Mouse (Mus musculus) layer of hippocampus, adult 2 months (tissue): ENCODE data around the gene Dnajb14. TPM values are rescaled to one million over a fixed set of nuclear protein-coding genes. Genes with fewer than 3 reads are reported as not detected.
"Not testable (repeated sequence)": the region's sequence is repeated elsewhere in the genome, so short reads cannot be mapped to it uniquely, and the experiment has no call there.

Experiments used
- DNase-seq, 2 experiments: peaks; one replicate each; pipeline ENCODE4 v3.0.0; 2022; ENCODE audit warnings: low spot score in 2 of 2
- H3K27ac ChIP-seq: fragments of 200-600 bp; 2 replicates; pipeline ENCODE4 v1.8.1; 2022
- H3K4me3 ChIP-seq: fragments of 200-600 bp; 2 replicates; pipeline ENCODE4 v1.8.1; 2022; ENCODE audit warnings: mild to moderate bottlenecking
- CTCF ChIP-seq: fragments of 200-600 bp; conservative IDR thresholded peaks from 2 replicates; pipeline ENCODE4 v1.8.1; 2022; ENCODE audit warnings: antibody characterized with exemption, mild to moderate bottlenecking, moderate library complexity
- total RNA-seq, 2 experiments: library from RNA; stranded (reverse); gene quantifications; 2 replicates each; pipeline ENCODE4 v1.2.3; 2021

The Dnajb14 gene
- total RNA-seq, 2 experiments from 2014 or later, result 52.7 to 52.9 TPM

- TF ChIP-seq CTCF, result no peak
- Histone ChIP-seq H3K4me3 (no peak overlapping the region), H3K27ac (no peak overlapping the region)
- DNase-seq, result no peak
Observed at GRCm38 (mm10) chr3:137896867-137897266, 29.4 kb downstream of the Dnajb14 start.

GRCm38 (mm10) chr3:137897685-137898084 is 30.2 kb downstream of the Dnajb14 start:
- no peak for DNase-seq
- Histone ChIP-seq H3K27ac (no peak overlapping the region), H3K4me3 (no peak overlapping the region)
- no peak for TF ChIP-seq CTCF

- no peak for TF ChIP-seq CTCF
- Histone ChIP-seq H3K27ac (no peak overlapping the region), H3K4me3 (no peak overlapping the region)
- peak in 1 of 2 experiments; percentile 27 for DNase-seq
Observed at GRCm38 (mm10) chr3:137900149-137900548, 32.7 kb downstream of the Dnajb14 start.

GRCm38 (mm10) chr3:137913093-137913492 is 45.6 kb downstream of the Dnajb14 start:
- TF ChIP-seq CTCF, result no peak
- H3K4me3 ChIP-seq, result no peak overlapping the region
- no peak for DNase-seq

GRCm38 (mm10) chr3:137914567-137914966 is 47.1 kb downstream of the Dnajb14 start:
- not testable (repeated sequence) for DNase-seq, H3K4me3 ChIP-seq

More at GRCm38 (mm10) chr3:137913093-137913492, 45.6 kb downstream of the Dnajb14 start:
- H3K27ac ChIP-seq, result no peak overlapping the region

GRCm38 (mm10) chr3:137917694-137918171 is 50.3 kb downstream of the Dnajb14 start:
- TF ChIP-seq CTCF, result no peak
- DNase-seq, result no peak
- Histone ChIP-seq H3K27ac (peak overlapping the region; percentile 96), H3K4me3 (peak overlapping the region; percentile 93)

More at GRCm38 (mm10) chr3:137914567-137914966, 47.1 kb downstream of the Dnajb14 start:
- H3K27ac ChIP-seq, result not testable (repeated sequence)

- DNase-seq, result peak; percentile 87
- H3K4me3 ChIP-seq, result peak within 1 kb of the TSS; percentile 93
- H3K27ac ChIP-seq, result peak within 1 kb of the TSS; percentile 96
- TF ChIP-seq CTCF, result peak; percentile 38
Observed at GRCm38 (mm10) chr3:137918172-137918931, 50.9 kb downstream of the Dnajb14 start, which contains the start of gene Lamtor3. Gene Lamtor3 (plus strand): TSS chr3:137918506.

- DNase-seq, result no peak
- Histone ChIP-seq H3K27ac (peak overlapping the region; percentile 96), H3K4me3 (peak overlapping the region; percentile 93)
- TF ChIP-seq CTCF, result no peak
Observed at GRCm38 (mm10) chr3:137918932-137919311, 51.4 kb downstream of the Dnajb14 start.

- peak overlapping the region; percentile 93 for H3K4me3 ChIP-seq
- no peak for TF ChIP-seq CTCF
- no peak for DNase-seq
- H3K27ac ChIP-seq, result no peak overlapping the region
Observed at GRCm38 (mm10) chr3:137919398-137919797, 51.9 kb downstream of the Dnajb14 start.

- Histone ChIP-seq H3K27ac (no peak overlapping the region), H3K4me3 (no peak overlapping the region)
- TF ChIP-seq CTCF, result no peak
- DNase-seq, result no peak
Observed at GRCm38 (mm10) chr3:137920594-137920993, 53.1 kb downstream of the Dnajb14 start.

GRCm38 (mm10) chr3:137927010-137927409 is 59.5 kb downstream of the Dnajb14 start:
- no peak for DNase-seq
- no peak overlapping the region for H3K27ac ChIP-seq

GRCm38 (mm10) chr3:137929940-137930339 is 62.5 kb downstream of the Dnajb14 start:
- no peak overlapping the region for H3K4me3 ChIP-seq
- no peak for DNase-seq
- H3K27ac ChIP-seq, result no peak overlapping the region
- no peak for TF ChIP-seq CTCF

More at GRCm38 (mm10) chr3:137927010-137927409, 59.5 kb downstream of the Dnajb14 start:
- no peak overlapping the region for H3K4me3 ChIP-seq
- no peak; the same call in 1 of the 2 replicates for TF ChIP-seq CTCF

- Histone ChIP-seq H3K27ac (no peak overlapping the region), H3K4me3 (no peak overlapping the region)
- no peak for TF ChIP-seq CTCF
- no peak for DNase-seq
Observed at GRCm38 (mm10) chr3:137932748-137933147, 65.3 kb downstream of the Dnajb14 start.

GRCm38 (mm10) chr3:137933986-137934385 is 66.5 kb downstream of the Dnajb14 start:
- TF ChIP-seq CTCF, result no peak
- no peak for DNase-seq

More at GRCm38 (mm10) chr3:137933986-137934385, 66.5 kb downstream of the Dnajb14 start:
- Histone ChIP-seq H3K4me3 (no peak overlapping the region), H3K27ac (no peak overlapping the region)
